Mouse (Mus musculus): Measurements from ENCODE around the gene Psg28. TPM values are rescaled to one million over a fixed set of nuclear protein-coding genes. Genes with fewer than 3 reads are reported as not detected.
"Not testable (repeated sequence)": the region's sequence is repeated elsewhere in the genome, so short reads cannot be mapped to it uniquely, and the experiment has no call there.

Gene Psg28
- not detected in 2 replicates for total RNA-seq (2015)
- not detected in 2 replicates for total RNA-seq (2017)

- not testable (repeated sequence) for ATAC-seq (ENCODE audit: poor library complexity, severe bottlenecking)
Observed at GRCm38 (mm10) chr7:18431941-18432340, at the start of gene Psg28. Psg28 (minus strand) TSS chr7:18432041.

- no peak for ATAC-seq (ENCODE audit: poor library complexity, severe bottlenecking)
Observed at GRCm38 (mm10) chr7:18403407-18403806, 28.4 kb downstream of the Psg28 start.

- no peak for ATAC-seq (ENCODE audit: poor library complexity, severe bottlenecking)
Observed at GRCm38 (mm10) chr7:18402527-18403237, 29.2 kb downstream of the Psg28 start.

- ATAC-seq (ENCODE audit: poor library complexity, severe bottlenecking): not testable (repeated sequence)
Observed at GRCm38 (mm10) chr7:18391483-18391882, 40.4 kb downstream of the Psg28 start.

GRCm38 (mm10) chr7:18378295-18378694 lies 53.5 kb downstream of the Psg28 start:
- ATAC-seq (ENCODE audit: poor library complexity, severe bottlenecking): no peak

Other genes with a start within 250 kb of the Psg28 start
- gene Mill1, start 186.7 kb downstream of the Psg28 start, total RNA-seq (2015): not detected in 2 replicates
- gene Mill1, start 186.7 kb downstream of the Psg28 start, total RNA-seq (2017): not detected in 2 replicates
- not detected in 2 replicates for gene Psg18, start 77.0 kb downstream of the Psg28 start, total RNA-seq (2015)
- not detected in 2 replicates for gene Psg18, start 77.0 kb downstream of the Psg28 start, total RNA-seq (2017)
- gene Psg26, start 52.1 kb upstream of the Psg28 start, total RNA-seq (2015): not detected in 2 replicates
- not detected in 2 replicates for gene Psg26, start 52.1 kb upstream of the Psg28 start, total RNA-seq (2017)
- gene Psg25, start 100.2 kb upstream of the Psg28 start, total RNA-seq (2015): not detected in 2 replicates
- gene Psg25, start 100.2 kb upstream of the Psg28 start, total RNA-seq (2017): not detected in 2 replicates
- not detected in 2 replicates for gene Psg27, start 135.3 kb upstream of the Psg28 start, total RNA-seq (2015)
- gene Psg27, start 135.3 kb upstream of the Psg28 start, total RNA-seq (2017): not detected in 2 replicates
- gene Psg23, start 184.5 kb upstream of the Psg28 start, total RNA-seq (2015): not detected in 2 replicates
- not detected in 2 replicates for gene Psg23, start 184.5 kb upstream of the Psg28 start, total RNA-seq (2017)
- not detected in 2 replicates for gene Psg21, start 224.7 kb upstream of the Psg28 start, total RNA-seq (2015)
- not detected in 2 replicates for gene Psg21, start 224.7 kb upstream of the Psg28 start, total RNA-seq (2017)

Measured in megakaryocyte, adult 5-6 weeks (primary cell).